Mouse (Mus musculus): Measurements from ENCODE around the gene Ssr2.

Gene Ssr2

GRCm38 (mm10) chr3:88575540-88575939, at the start of gene Ssr2:
Gene Ssr2 (plus strand): TSS chr3:88575876.
- DNase-seq (ENCODE audit: low spot score in 2 of 2) = no peak

DNA sequence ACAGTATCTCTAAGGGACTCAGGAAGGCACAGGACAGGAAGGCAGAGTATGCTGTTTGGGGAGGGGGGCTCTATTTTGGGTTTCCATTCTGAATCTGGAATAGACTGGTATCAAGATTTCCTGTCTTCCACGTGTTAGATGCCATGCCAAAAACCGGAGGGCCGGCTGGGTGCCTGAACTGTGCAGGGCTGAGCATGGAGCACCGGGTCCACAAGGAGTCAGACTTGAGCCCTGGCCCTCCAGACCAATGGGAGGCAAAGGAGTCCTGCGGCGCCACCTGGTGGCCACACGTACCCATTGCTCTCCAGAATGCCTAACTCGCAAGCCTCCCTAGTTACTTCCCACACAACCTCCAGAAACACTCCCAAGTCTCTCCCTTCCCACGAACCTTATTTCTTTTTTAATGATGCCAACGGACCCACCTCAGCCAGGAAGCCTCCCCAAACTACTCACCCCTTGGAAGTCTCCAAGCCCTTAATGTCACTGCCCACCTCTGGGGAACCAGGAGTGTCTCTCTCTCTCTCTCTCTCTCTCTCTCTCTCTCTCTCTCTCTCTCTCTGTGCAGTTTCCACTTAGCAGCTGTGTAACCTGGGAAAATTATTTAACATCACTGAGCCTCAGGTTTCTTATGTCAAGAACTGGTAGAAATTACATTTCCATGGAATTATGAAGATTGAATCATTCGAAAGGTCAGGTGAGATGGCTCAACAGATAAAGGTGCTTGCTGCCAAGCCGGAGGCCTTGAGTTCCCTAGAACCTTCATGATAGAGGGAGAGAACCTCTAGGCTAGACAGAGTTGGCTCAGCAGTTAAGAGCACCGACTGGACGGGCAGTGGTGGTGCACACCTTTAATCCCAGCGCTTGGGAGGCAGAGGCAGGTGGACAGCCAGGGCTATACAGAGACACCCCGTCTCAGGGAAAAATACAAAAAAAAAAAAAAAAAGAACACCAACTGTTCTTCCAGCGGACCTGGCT, 49.2 kb upstream of the Ssr2 start:
- peak; percentile 69 to 73 for DNase-seq (ENCODE audit: low spot score in 2 of 2)

DNA sequence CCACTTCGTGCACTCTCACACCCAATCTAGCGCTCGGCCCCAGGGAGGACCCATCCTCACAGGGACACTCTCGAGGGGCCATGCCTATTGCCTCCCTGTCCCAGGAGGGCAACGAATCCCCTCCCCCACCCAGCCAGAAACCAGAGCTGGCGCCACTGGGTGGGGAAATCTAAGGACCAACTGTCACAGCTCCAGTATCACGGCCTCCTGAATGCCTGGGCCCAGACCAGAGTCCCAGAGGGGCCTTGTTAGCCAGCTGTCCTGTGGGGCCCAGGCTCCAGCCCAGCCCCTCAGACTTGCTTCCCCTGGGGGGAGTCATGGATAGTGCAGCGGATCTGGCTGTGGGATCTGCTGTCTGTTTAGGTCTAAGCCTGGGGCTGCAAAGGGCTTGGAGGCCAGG, 48.1 kb upstream of the Ssr2 start:
- no peak for DNase-seq (ENCODE audit: low spot score in 2 of 2)

DNA sequence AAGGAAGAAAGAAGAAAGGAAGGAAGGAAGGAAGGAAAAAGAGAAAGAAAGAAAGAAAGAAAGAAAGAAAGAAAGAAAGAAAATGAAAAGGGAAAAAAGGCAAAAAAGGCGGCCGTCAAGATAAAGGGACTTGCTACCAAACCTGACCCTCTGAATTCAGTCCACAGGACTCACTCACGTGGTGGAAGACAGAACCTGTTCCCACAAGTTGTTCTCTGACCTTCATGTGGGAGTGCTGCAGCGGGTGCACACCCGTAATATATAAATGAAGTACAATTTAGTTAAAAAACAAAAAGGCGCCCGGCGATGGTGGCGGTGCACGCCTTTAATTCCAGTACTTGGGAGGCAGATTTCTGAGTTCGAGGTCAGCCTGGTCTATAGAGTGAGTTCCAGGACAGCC, 47.0 kb upstream of the Ssr2 start:
- no peak for DNase-seq (ENCODE audit: low spot score in 2 of 2)

DNA sequence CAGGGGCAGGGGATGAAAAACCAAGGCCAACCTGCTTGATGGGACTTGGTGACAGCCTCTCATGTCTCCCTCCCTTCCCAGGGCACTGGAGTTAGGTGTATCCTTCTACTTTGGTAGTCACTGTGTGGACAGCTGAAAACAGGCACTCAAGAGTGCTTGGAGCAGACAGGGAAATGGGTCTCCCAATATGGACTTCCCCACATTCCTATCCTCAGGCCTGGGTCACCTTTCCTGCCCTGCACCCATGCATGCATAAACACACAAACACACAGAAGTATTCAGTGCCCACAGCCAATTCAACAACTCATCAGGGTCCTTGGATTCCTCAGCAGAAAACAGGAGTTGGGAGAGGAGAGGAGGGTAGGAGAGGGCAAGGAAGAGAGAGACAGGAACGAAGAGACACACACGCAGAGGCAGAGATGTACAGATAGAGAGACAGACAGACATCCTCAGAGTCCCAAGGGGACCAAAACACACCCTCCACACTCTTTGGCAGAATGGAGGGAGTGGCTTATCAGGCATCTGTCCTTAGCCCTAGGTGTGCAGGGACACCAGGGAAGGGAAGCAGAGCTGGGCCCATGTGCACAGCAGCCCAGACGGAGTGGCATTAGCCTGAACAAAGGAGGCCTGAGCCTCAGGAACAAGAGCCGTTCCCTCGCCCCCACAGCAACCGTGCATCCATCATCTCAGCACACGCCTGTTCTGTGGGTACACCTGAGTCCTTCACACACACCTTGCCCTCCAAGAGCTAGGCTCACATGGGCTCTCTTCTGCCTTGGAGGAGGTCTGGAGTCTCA, 46.3 kb upstream of the Ssr2 start:
- no peak for DNase-seq (ENCODE audit: low spot score in 2 of 2)

GRCm38 (mm10) chr3:88530082-88530864, 45.4 kb upstream of the Ssr2 start:
- no peak for DNase-seq (ENCODE audit: low spot score in 2 of 2)

DNA sequence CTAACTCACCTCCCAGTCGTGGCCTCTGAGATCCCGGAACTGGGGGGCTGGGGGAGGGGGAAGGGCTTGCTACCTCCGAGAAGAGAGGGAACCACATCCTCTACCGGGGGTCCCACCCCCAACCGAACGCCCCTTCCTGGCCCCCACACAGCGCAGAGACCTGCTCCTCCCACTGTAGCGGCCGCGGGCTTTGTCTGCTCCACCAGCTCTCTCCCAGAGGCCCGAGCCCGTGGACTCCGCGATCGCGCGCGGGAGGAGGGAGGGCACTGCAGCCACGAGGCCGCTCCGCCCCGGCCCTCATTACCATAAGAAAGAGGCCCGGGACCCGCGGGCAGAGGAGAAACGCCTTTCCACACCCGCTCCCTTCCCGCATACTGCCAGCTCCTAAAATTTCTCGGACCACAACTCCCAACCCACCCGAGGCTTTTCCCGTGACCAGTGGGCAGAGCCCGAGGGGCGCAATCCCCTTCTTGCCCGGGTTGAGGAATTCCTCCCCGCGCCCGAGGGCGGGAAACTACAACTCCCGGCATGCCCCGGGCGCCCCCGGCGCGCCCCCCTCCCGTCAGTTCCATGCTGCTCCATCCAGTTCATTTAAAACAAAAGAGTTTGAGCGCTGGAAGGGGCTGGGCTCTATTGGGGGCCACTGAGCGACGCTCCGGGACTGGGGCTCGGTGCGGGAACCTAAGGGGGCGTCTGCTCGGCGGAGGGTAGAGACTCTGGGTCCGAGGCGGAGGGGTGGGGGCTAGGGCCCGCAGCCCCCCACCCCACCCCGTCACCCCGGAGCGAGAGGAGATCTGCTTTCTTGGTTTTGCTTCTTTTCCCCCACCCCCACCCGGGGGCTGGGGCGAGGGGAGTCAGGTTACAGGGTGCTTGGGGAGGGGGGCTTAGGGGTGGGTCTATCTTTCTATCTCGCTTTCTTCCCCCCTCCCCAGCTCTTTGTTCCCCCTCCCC, 44.1 kb upstream of the Ssr2 start:
- peak; percentile 80 to 85 for DNase-seq (ENCODE audit: low spot score in 2 of 2)

- no peak for DNase-seq (ENCODE audit: low spot score in 2 of 2)
Measured at GRCm38 (mm10) chr3:88532299-88532674, 43.4 kb upstream of the Ssr2 start, which contains the start of gene Mex3a. Gene Mex3a (plus strand): TSS chr3:88532395.

DNA sequence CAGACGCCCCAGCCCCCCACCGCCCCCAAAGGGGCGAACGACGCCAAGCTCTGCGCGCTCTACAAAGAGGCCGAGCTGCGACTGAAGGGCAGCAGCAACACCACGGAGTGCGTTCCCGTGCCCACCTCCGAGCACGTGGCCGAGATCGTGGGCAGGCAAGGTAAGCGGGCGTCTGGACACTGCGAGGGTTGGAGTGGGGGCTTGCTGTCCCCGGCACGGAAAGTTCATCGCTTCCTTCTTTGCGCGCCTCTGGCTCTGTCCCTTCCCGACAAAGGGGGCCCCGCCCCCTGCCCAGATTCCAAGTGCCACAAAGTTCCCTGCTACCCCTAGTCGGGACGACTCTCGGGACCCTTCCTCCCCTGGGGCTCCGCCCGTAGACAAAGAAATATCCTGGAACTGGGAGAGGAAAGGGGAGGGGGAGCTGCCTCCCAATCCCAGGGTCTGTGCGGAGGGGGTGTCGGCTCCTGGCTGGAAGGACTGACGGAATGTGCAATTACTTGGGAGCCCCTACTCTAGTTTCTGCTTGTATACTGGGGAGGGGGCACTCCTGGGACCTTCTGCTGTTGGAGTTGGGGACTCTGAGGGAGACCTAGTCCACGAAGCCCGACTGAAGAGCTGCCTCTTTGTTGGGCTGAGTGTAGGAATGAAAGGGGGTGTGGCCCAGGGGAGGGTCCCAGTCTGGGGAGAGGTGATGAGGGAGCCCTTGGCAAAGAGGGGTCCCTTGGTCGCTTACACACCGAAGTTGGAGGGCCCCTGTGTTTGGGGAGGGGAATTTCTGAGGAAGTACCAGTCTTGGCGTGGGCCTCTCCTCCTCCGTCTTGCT, 42.8 kb upstream of the Ssr2 start:
- no peak for DNase-seq (ENCODE audit: low spot score in 2 of 2)

GRCm38 (mm10) chr3:88533706-88534105, 42.0 kb upstream of the Ssr2 start:
- DNase-seq (ENCODE audit: low spot score in 2 of 2) = no peak

DNA sequence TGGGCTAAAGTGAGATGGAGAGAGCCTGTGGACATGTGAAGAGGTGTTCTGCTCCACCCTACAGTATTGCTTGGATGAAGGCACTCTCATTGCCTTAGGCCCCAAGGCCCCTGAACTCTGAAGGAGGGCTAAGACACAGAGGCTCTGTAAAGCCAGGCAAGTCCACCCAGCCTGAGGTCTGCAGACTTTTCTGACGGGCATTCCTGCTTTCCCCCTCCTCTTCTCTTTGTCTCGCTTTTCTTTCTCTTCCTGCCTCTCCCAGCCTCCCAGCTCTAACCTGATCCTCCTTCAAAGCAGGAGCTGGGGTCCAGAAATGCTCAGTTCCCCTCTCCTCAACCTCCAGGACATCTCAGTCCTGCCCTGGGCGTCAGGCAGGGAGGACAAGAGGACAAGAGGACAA, 40.7 kb upstream of the Ssr2 start:
- no peak for DNase-seq (ENCODE audit: low spot score in 2 of 2)

DNA sequence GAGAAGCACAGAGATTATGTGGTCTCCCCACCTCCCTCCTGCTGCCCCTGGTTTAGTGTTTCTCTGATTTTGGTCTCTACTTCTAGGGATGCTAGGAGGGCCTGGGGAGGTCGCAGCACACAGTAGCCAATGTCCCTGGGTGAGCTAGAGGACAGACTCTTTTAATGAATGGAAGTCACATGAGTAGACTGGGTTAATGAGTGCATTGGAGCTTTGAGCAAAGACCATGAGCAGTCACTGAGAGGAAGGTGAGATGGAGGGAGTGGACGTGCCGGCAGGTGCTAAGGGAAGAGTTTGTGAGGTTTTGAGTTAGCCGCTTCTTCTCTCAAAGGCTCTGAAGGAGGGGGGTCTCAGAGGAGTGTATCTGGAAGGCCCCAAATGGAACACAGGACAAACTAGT, 40.1 kb upstream of the Ssr2 start:
- no peak for DNase-seq (ENCODE audit: low spot score in 2 of 2)

DNA sequence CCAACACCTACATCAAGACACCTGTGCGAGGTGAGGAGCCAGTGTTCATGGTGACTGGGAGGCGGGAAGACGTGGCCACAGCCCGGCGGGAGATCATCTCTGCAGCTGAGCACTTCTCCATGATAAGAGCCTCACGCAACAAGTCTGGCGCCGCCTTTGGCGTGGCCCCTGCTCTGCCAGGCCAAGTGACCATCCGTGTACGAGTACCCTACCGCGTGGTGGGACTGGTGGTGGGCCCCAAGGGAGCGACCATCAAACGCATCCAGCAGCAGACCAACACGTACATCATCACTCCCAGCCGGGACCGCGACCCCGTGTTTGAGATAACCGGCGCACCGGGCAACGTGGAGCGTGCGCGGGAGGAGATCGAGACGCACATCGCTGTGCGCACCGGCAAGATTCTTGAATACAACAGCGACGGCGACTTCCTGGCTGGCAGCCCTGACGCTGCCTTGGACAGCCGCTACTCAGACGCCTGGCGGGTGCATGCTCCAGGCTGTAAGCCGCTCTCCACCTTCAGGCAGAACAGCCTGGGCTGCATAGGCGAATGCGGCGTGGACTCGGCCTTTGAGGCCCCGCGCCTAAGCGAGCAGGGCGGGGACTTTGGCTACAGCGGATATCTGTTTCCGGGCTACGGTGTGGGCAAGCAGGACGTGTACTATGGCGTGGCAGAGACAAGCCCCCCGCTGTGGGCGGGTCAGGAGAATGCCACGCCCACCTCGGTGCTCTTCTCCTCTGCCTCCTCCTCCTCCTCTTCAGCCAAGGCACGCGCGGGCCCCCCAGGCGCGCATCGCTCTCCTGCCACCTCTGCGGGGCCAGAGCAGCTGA, 39.4 kb upstream of the Ssr2 start:
- peak; percentile 61 to 70 for DNase-seq (ENCODE audit: low spot score in 2 of 2)

- no peak for DNase-seq (ENCODE audit: low spot score in 2 of 2)
Measured at GRCm38 (mm10) chr3:88537146-88537545, 38.5 kb upstream of the Ssr2 start.

DNA sequence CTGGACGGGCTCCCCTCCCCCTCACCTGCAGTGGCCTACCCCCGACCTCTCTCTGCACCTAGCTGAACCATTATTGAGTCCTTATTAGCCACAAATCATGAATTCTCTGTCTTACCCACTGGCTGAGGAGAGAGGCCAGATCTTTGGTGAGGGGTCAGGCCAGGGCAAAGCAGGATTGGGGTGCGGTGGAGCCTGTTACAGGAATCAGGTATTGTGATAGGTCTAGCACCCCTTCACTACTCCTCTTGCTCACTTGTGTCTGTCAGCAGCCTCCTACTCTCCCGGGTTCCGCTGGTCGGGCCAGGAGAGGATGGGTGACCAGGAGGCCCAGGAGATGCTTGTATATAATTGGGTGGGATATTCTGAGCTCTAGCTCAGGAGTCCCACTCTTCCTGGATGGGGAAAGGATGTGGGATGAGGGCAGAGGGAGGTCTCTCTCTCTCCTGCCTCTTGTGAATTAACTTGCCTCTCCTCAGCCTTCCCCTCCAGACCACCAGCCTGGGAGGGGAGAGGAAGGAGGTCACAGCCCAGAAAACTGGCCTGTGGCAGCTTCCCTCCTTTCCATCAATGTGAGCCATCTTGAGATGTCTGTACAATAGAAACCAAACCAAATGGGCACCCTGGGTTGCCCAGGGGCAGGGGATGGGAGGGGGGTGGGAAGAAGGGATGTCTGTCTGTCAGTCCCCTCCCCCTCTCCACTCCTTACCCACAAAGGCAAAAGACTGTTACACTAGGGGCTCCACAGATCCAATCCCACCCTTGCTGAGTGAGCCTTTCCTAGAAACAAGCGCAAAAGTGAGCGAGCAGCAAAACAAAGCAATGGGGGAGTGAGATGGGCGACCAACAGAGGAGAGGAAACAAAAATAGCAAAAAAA, 37.2 kb upstream of the Ssr2 start:
- no peak for DNase-seq (ENCODE audit: low spot score in 2 of 2)

- DNase-seq (ENCODE audit: low spot score in 2 of 2) = no peak
Measured at GRCm38 (mm10) chr3:88539397-88539796, 36.3 kb upstream of the Ssr2 start.

DNA sequence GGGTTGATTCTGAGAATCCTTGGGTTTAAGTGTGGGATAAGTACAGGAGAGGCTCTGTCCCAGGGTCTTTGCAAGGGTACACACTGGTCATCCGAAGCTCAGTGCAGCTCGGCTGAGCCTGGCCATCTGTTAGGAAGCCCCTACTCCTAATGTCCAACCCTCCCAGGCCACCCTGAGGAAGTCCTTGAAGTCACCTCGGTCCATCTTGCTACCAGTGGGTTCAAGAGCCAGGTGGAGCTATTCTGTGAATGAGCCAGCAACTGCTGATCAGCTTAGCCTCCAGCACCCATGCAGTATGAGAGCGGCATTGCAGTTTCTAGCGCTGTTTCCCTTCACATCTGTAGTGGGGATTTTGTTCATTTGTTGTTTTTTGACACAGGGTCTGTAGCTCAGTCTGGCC, 35.6 kb upstream of the Ssr2 start:
- DNase-seq (ENCODE audit: low spot score in 2 of 2) = no peak
